Mouse (Mus musculus) bone marrow, adult 2 months (tissue): ENCODE results near the gene Bex3.

ENCODE experiments used
- CTCF ChIP-seq: fragments of 200-500 bp; IDR thresholded peaks from 2 replicates; pipeline ENCODE4 v1.5.1; 2011; ENCODE audit warnings: low read length, control low read depth; ENCODE audit not compliant: control insufficient read depth, insufficient read depth
- POLR2A ChIP-seq: fragments of 200-500 bp; IDR thresholded peaks from 2 replicates; pipeline ENCODE4 v1.6.1; 2011; ENCODE audit warnings: low read depth, mild to moderate bottlenecking, control low read depth, low read length, borderline replicate concordance; ENCODE audit not compliant: control insufficient read depth

DNA sequence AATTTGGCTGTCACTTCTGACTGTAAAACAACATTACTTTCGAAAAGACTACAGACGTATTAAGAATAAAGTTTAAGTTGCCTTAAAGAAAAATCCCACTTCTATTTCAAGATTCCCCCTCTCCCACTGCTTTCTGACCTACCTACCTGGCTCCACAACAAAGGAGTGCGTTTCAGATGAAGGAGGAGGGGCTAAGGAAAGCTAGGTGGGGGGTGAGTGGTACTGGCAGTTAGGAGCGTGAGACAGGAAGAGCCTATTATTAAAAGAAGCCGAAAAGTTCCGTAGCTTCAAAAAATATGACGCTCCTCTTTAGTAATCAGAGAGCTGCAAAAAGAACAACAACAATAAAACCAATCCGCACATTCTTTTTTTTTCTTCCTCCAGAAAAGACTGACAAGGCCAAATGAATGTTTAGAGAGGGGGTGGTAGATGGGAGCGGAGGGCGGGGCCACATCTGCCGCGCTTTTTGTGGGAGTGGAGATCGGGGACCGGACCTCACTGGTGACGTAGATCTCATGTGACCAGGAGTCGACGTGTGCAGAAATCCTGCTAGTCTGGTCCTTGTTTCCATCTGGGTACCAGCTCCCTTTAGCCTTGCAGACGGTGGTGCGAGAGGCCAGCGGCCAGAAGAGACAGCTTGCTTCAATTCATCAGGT is 25.4 kb upstream of the Bex3 start, which contains the start of gene Tceal9:
- no peak for TF ChIP-seq POLR2A
- no peak for TF ChIP-seq CTCF
